Mouse (Mus musculus) myocyte (in vitro differentiated cells): Measurements from ENCODE around the gene Elovl6. TPM values are rescaled to one million over a fixed set of nuclear protein-coding genes. Genes with fewer than 3 reads are reported as not detected.

Experiments
- H3K27me3 ChIP-seq: one replicate; pipeline ENCODE4 v1.6.1; 2011; ENCODE audit not compliant: control insufficient read depth, insufficient read depth, insufficient read length
- H3K36me3 ChIP-seq: one replicate; pipeline ENCODE4 v1.6.1; 2011; ENCODE audit not compliant: control insufficient read depth, insufficient read depth
- H3K4me2 ChIP-seq: one replicate; pipeline ENCODE4 v1.6.1; 2011; ENCODE audit warnings: low read depth, control low read depth
- H3K4me3 ChIP-seq: one replicate; pipeline ENCODE4 v1.5.1; 2011; ENCODE audit warnings: mild to moderate bottlenecking, control low read depth, moderate library complexity
- H3K79me2 ChIP-seq: one replicate; pipeline ENCODE4 v1.6.1; 2011; ENCODE audit not compliant: control insufficient read depth, insufficient read depth
- H3ac ChIP-seq: one replicate; pipeline ENCODE4 v1.6.1; 2011; ENCODE audit not compliant: control insufficient read depth, insufficient read length
- CEBPB ChIP-seq: IDR thresholded peaks from 2 replicates; pipeline ENCODE4 v1.6.1; 2011; ENCODE audit warnings: mild to moderate bottlenecking, moderate library complexity; ENCODE audit not compliant: poor library complexity, insufficient read depth, severe bottlenecking
- E2F4 ChIP-seq: IDR thresholded peaks from one replicate; pipeline ENCODE4 v1.6.1; 2011; ENCODE audit warnings: mild to moderate bottlenecking, control low read depth, moderate library complexity; ENCODE audit not compliant: insufficient read depth
- MAX ChIP-seq: IDR thresholded peaks from one replicate; pipeline ENCODE4 v1.6.1; 2011; ENCODE audit warnings: low read depth, mild to moderate bottlenecking, control low read depth
- MYOD1 ChIP-seq, 3 experiments: IDR thresholded peaks; one replicate each; pipeline ENCODE4 v1.6.1; 2011; ENCODE audit warnings: control low read depth in 2 of 3, low read depth in 2 of 3, mild to moderate bottlenecking in 2 of 3, moderate library complexity in 1 of 3; ENCODE audit not compliant: insufficient read length in 2 of 3, control insufficient read depth in 1 of 3
- MYOG ChIP-seq, 3 experiments: IDR thresholded peaks; one replicate each; pipeline ENCODE4 v1.6.1; 2011; ENCODE audit warnings: control low read depth in 2 of 3, low read depth in 2 of 3, mild to moderate bottlenecking in 2 of 3; ENCODE audit not compliant: insufficient read length in 2 of 3, control insufficient read depth in 1 of 3, insufficient read depth in 1 of 3
- POLR2A ChIP-seq: IDR thresholded peaks from one replicate; pipeline ENCODE4 v1.6.1; 2011; ENCODE audit warnings: low read depth, mild to moderate bottlenecking, control low read depth, moderate library complexity; ENCODE audit not compliant: insufficient read length
- POLR2AphosphoS2 ChIP-seq: IDR thresholded peaks from one replicate; pipeline ENCODE4 v1.6.1; 2011; ENCODE audit warnings: low read depth, control low read depth; ENCODE audit not compliant: insufficient read length
- REST ChIP-seq: IDR thresholded peaks from one replicate; pipeline ENCODE4 v1.6.1; 2011; ENCODE audit warnings: mild to moderate bottlenecking, control low read depth, moderate library complexity; ENCODE audit not compliant: insufficient read depth, insufficient read length
- SRF ChIP-seq: IDR thresholded peaks from one replicate; pipeline ENCODE4 v1.6.1; 2011; ENCODE audit warnings: low read depth; ENCODE audit not compliant: control insufficient read depth, insufficient read length
- TCF12 ChIP-seq: IDR thresholded peaks from one replicate; pipeline ENCODE4 v1.6.1; 2011; ENCODE audit warnings: mild to moderate bottlenecking, control low read depth; ENCODE audit not compliant: poor library complexity, insufficient read depth, severe bottlenecking
- TCF3 ChIP-seq: IDR thresholded peaks from one replicate; pipeline ENCODE4 v1.6.1; 2011; ENCODE audit warnings: low read depth, control low read depth; ENCODE audit not compliant: insufficient read length
- USF1 ChIP-seq: IDR thresholded peaks from one replicate; pipeline ENCODE4 v1.6.1; 2011; ENCODE audit warnings: low read depth, mild to moderate bottlenecking, control low read depth, moderate library complexity
- polyA plus RNA-seq: library from polyadenylated mRNA; unstranded; fragments of >200 nt; fragmentation: generic; extraction: Trizol; gene quantifications from one replicate; pipeline ENCODE4 v1.2.1, GENCODE M21; 2012; ENCODE audit warnings: missing spikeins

The Elovl6 gene
- polyA plus RNA-seq, 1 experiment = 6.8 TPM

- Histone ChIP-seq H3K27me3 (no peaks in the 10 kb centered on the region), H3K79me2 (peaks cover 11% of the 10 kb centered on the region), H3K4me3 (no peak overlapping the region), H3K4me2 (no peak overlapping the region), H3ac (no peak overlapping the region), H3K36me3 (no peaks in the 10 kb centered on the region)
- TF ChIP-seq TCF3 (no peak), USF1 (no peak), POLR2AphosphoS2 (no peak)
Observed at GRCm38 (mm10) chr3:129590548-129591226, 58.5 kb downstream of the Elovl6 start.

DNA sequence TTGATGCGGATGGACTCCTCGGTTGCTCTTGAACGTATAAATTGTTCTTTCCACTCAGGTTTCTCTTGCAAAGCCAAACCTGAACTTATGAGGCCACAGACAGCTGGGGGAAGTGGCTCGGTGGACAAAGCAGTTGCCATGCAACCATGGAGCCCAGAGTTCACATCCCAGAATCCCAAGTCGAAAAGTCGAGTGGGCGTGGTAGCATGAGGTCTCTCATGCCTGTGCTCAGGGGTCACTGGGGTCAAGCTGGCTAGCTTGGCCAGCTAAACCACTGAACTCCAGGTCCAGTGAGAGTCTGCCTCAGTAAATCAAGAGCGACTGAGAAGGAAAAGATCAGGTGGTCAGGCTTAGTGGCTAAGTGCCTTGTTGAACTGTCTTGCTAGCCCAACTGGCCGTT lies 59.1 kb downstream of the Elovl6 start:
- no peak overlapping the region for H3K4me2 ChIP-seq
- H3ac ChIP-seq = no peak overlapping the region
- TF ChIP-seq USF1 (no peak), POLR2AphosphoS2 (no peak), MYOD1 (IDR thresholded peaks at IDR 0.05; ENCODE audit: control insufficient read depth in 1 of 3, insufficient read length in 2 of 3, low read depth in 2 of 3) (no peak), TCF12 (no peak), E2F4 (no peak), SRF (no peak), MAX (no peak), CEBPB (no peak)
- no peak overlapping the region for H3K4me3 ChIP-seq
- no peaks in the 10 kb centered on the region for H3K36me3 ChIP-seq
- H3K79me2 ChIP-seq = peaks cover 11% of the 10 kb centered on the region
- H3K27me3 ChIP-seq = no peaks in the 10 kb centered on the region

DNA sequence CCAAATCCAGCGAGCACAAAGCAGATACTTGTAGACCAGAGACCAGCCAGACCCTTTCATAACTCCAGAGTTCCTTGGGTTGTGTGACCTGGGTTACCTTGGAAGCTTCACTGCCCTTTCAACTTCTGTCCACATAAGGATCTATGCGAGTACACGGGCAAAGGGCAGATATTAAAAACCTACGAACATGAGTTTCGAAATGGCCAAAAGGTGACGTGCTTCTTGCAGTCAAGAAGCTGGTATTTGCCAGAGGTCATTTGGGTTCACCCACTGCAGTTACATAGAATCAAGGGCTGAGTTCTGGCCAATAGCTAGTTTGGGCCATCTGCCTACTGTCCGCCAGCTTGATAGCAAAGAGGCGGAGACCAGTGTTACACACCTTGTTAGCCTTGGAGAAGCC lies 59.6 kb downstream of the Elovl6 start:
- H3K27me3 ChIP-seq = no peaks in the 10 kb centered on the region
- H3K4me2 ChIP-seq = no peak overlapping the region
- H3K4me3 ChIP-seq = no peak overlapping the region
- no peaks in the 10 kb centered on the region for H3K36me3 ChIP-seq
- H3K79me2 ChIP-seq = peaks cover 11% of the 10 kb centered on the region
- no peak overlapping the region for H3ac ChIP-seq
- no peak for TF ChIP-seq POLR2A
- no peak for TF ChIP-seq TCF3
- no peak for TF ChIP-seq POLR2AphosphoS2
- TF ChIP-seq MAX = no peak
- TF ChIP-seq E2F4 = no peak
- no peak for TF ChIP-seq REST
- no peak for TF ChIP-seq CEBPB
- TF ChIP-seq SRF = no peak
- no peak for TF ChIP-seq TCF12
- no peak for TF ChIP-seq USF1
- TF ChIP-seq MYOG (IDR thresholded peaks at IDR 0.05; ENCODE audit: control insufficient read depth in 1 of 3, insufficient read depth in 1 of 3, insufficient read length in 2 of 3, low read depth in 2 of 3) = no peak
- TF ChIP-seq MYOD1 (IDR thresholded peaks at IDR 0.05; ENCODE audit: control insufficient read depth in 1 of 3, insufficient read length in 2 of 3, low read depth in 2 of 3) = no peak

DNA sequence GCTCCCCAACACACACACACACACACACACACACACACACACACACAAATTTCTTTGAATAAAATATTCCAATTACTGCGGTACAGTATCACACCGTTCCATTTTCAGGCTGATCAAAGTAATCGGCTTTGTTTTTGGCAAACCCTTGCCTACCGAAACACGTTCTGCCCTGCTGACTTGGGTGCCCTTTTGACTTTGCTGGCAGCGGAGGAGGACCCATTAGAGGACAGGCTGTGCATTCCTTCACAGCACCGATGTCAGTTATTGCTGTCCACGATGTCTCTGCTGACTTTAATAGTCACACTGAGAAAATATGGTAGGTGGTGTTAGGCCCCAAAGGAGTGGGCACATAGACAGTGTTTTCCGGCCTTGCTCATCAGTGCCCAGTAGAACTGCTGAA lies 60.8 kb downstream of the Elovl6 start:
- Histone ChIP-seq H3ac (no peak overlapping the region), H3K79me2 (peaks cover 11% of the 10 kb centered on the region), H3K4me3 (no peak overlapping the region), H3K27me3 (no peaks in the 10 kb centered on the region), H3K36me3 (no peaks in the 10 kb centered on the region), H3K4me2 (no peak overlapping the region)
- TF ChIP-seq TCF3 = no peak
- no peak for TF ChIP-seq MAX
- no peak for TF ChIP-seq POLR2AphosphoS2
- TF ChIP-seq CEBPB = no peak
- no peak for TF ChIP-seq USF1
- TF ChIP-seq MYOG (IDR thresholded peaks at IDR 0.05; ENCODE audit: control insufficient read depth in 1 of 3, insufficient read depth in 1 of 3, insufficient read length in 2 of 3, low read depth in 2 of 3) = no peak
- TF ChIP-seq POLR2A = no peak

DNA sequence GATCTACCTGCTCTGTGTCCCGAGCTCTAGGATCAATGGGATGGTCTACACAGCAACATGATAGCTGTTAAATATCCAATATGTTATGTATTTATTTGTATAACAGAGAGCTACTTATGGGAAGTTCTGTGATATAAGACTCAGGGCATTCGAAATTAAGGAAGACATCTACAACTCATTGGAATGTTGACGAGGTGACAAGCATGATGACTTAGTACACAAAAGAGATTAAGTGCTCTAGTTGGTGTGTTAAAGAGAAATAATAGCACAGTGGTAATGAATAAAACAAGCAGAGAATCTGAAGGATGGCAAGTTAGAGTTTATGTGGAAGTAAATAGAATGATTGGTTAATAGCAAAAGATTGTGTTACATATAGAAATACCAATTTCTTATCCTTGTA lies 61.6 kb downstream of the Elovl6 start:
- TF ChIP-seq E2F4 = no peak
- TF ChIP-seq CEBPB = no peak

More for the DNA sequence above, 61.6 kb downstream of the Elovl6 start:
- H3K27me3 ChIP-seq = no peaks in the 10 kb centered on the region
- no peak overlapping the region for H3K4me3 ChIP-seq
- H3K36me3 ChIP-seq = no peaks in the 10 kb centered on the region
- no peak overlapping the region for H3ac ChIP-seq
- no peak overlapping the region for H3K4me2 ChIP-seq
- H3K79me2 ChIP-seq = peaks cover 11% of the 10 kb centered on the region
